In the genomic region with DNA sequence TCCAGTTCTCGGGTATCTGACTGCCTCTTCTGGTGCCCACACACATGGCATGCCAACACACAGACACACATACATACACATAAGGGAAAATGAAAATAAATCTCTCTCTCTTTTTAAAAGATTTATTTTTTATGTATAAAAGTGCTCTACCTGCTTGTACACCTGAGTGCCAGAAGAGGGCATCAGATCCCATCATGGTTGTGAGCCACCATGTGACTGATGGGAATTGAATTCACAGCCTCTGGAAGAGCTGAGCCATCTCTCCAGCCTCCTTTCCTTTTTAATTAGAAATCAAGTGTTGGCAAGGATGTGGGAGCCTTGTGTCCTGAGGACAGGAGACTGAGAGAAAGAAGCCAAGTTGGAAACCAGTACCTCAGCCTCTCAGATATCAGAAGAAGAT, we compare ENCODE assay signal across 23 mouse cellular contexts. TPM values are rescaled to one million over a fixed set of nuclear protein-coding genes. Genes with fewer than 3 reads are reported as not detected.
DNase-seq lines count a peak whose midpoint lies in the region; ATAC-seq and TF ChIP-seq lines count a peak whose summit lies in the region.
"Had no signal": no experiment of that assay in that cellular context is flagged by ENCODE, and none has a peak within 500 bp of the region (broad histone marks: within the 10 kb centered on the region; RNA-seq: fewer than 3 reads in every experiment).

No protein-coding gene starts in this region.

- H3K36me3 ChIP-seq in liver, adult 2 months (ENCODE audit: control insufficient read depth, insufficient read depth, low read length), result no peaks in the 10 kb centered on the region
- no peaks in the 10 kb centered on the region for H3K36me3 ChIP-seq in liver, embryonic 12.5 days
- no peaks in the 10 kb centered on the region for H3K36me3 ChIP-seq in hindbrain, embryonic 14.5 days (replicated peaks; ENCODE audit: control insufficient read depth, insufficient read depth)
- H3K36me3 ChIP-seq: forebrain, embryonic 10.5 days; heart, embryonic 15.5 days; hindbrain, embryonic 15.5 days; limb, embryonic 12.5 days; lung, embryonic 15.5 days; midbrain, embryonic 10.5 days had no signal

- TF ChIP-seq CTCF in gastrocnemius, adult 2 months (IDR thresholded peaks at IDR 0.05), result peak; percentile 38; the same call in 1 of the 2 replicates
- peak; percentile 34; the same call in 1 of the 2 replicates for TF ChIP-seq CTCF in liver, adult 2 months (IDR thresholded peaks at IDR 0.05; ENCODE audit: low read depth, low read length)

- no peaks in the 10 kb centered on the region for H3K4me1 ChIP-seq in liver, adult 2 months (ENCODE audit: control insufficient read depth, insufficient read depth, low read length)
- H3K4me1 ChIP-seq in liver, embryonic 12.5 days, result peaks cover 5% of the 10 kb centered on the region
- H3K4me1 ChIP-seq in hindbrain, embryonic 14.5 days (replicated peaks; ENCODE audit: control insufficient read depth, insufficient read depth, low read length), result 0 out of 2 replicates have a peak, but pooled peaks cover 8% of the 10 kb centered on the region
- H3K4me1 ChIP-seq: limb, embryonic 12.5 days had no signal

- no peak overlapping the region for H3K27ac ChIP-seq in gastrocnemius, adult 2 months
- H3K27ac ChIP-seq in liver, adult 2 months (replicated peaks; ENCODE audit: insufficient read depth, low read depth, low read length), result no peak overlapping the region
- H3K27ac ChIP-seq in liver, embryonic 12.5 days, result no peak overlapping the region
- H3K27ac ChIP-seq in hindbrain, embryonic 14.5 days, result no peak overlapping the region
- H3K27ac ChIP-seq: forebrain, embryonic 10.5 days; heart, embryonic 15.5 days; hindbrain, embryonic 15.5 days; limb, embryonic 12.5 days; lung, embryonic 15.5 days; midbrain, embryonic 10.5 days had no signal

- DNase-seq in gastrocnemius, adult 2 months, result peak; percentile 6
- no peak for DNase-seq in gastrocnemius, postnatal 10 days
- DNase-seq in liver, adult 2 months (ENCODE audit: extremely low read depth, low read depth, low spot score), result peak; percentile 41
- DNase-seq in 416B (ENCODE audit: low read depth) (peak; percentile 8), ZHBTc4 (ENCODE audit: low read depth, low spot score) (peak; percentile 61)
- DNase-seq in testis, postnatal 10 days (ENCODE audit: low spot score), result no peak
- no peak for DNase-seq in hindbrain, embryonic 14.5 days (ENCODE audit: low spot score)
- DNase-seq: cerebellum, adult 18-20 months; kidney, adult 8-10 months; right cerebral cortex, adult 18-20 months; spleen, adult 18-20 months; thymus, postnatal 36 days had no signal

- H3K9ac ChIP-seq in liver, adult 2 months (ENCODE audit: low read depth, low read length), result no peak overlapping the region
- H3K9ac ChIP-seq in liver, embryonic 12.5 days, result no peak overlapping the region
- H3K9ac ChIP-seq in hindbrain, embryonic 14.5 days, result no peak overlapping the region
- H3K9ac ChIP-seq: heart, embryonic 15.5 days; hindbrain, embryonic 15.5 days; limb, embryonic 12.5 days; lung, embryonic 15.5 days had no signal

- ATAC-seq in liver, embryonic 12.5 days, result no peak
- ATAC-seq in hindbrain, embryonic 14.5 days (ENCODE audit: low FRiP score), result no peak

- 90% methylated on average over 1 of the region's 1 CpGs for WGBS in liver, adult 2 months
- 50% methylated on average over 1 of the region's 1 CpGs for WGBS in liver, embryonic 12.5 days (ENCODE audit: insufficient replicate concordance)
- WGBS in hindbrain, embryonic 14.5 days, result 80% methylated on average over 1 of the region's 1 CpGs

- intact Hi-C loops in gastrocnemius, adult 2 months (cut with DNase I), result loop anchor here (10.0 kb wide), 1 partner anchor 272 kb away; a partner anchor contains a TSS

- no peak overlapping the region for H3K4me3 ChIP-seq in gastrocnemius, adult 2 months
- no peak overlapping the region for H3K4me3 ChIP-seq in liver, adult 2 months (ENCODE audit: insufficient read depth, low read depth, low read length)
- no peak overlapping the region for H3K4me3 ChIP-seq in liver, embryonic 12.5 days
- H3K4me3 ChIP-seq in hindbrain, embryonic 14.5 days (replicated peaks; ENCODE audit: low read length), result no peak overlapping the region
- H3K4me3 ChIP-seq: forebrain, embryonic 10.5 days; heart, embryonic 15.5 days; hindbrain, embryonic 15.5 days; limb, embryonic 12.5 days; lung, embryonic 15.5 days; midbrain, embryonic 10.5 days had no signal

- no peaks in the 10 kb centered on the region for H3K27me3 ChIP-seq in liver, adult 2 months (ENCODE audit: control insufficient read depth, insufficient read depth, low read length)
- no peaks in the 10 kb centered on the region for H3K27me3 ChIP-seq in liver, embryonic 12.5 days (replicated peaks)
- no peaks in the 10 kb centered on the region for H3K27me3 ChIP-seq in hindbrain, embryonic 14.5 days (ENCODE audit: control insufficient read depth, insufficient read depth, low read length)
- H3K27me3 ChIP-seq: heart, embryonic 15.5 days; hindbrain, embryonic 15.5 days; lung, embryonic 15.5 days had no signal

- H3K4me2 ChIP-seq in liver, embryonic 12.5 days, result no peak overlapping the region
- H3K4me2 ChIP-seq in hindbrain, embryonic 14.5 days (replicated peaks), result no peak overlapping the region
- H3K4me2 ChIP-seq: heart, embryonic 15.5 days; hindbrain, embryonic 15.5 days; limb, embryonic 12.5 days; lung, embryonic 15.5 days had no signal

- H3K79me2 ChIP-seq in liver, adult 2 months (ENCODE audit: control insufficient read depth, insufficient read depth, low read length), result no peaks in the 10 kb centered on the region

- no peak for TF ChIP-seq POLR2A in liver, adult 2 months (IDR thresholded peaks at IDR 0.05; ENCODE audit: extremely low read depth, insufficient read depth, low read length)

- peaks cover 6% of the 10 kb centered on the region for H3K9me3 ChIP-seq in liver, embryonic 12.5 days (replicated peaks)
- H3K9me3 ChIP-seq in hindbrain, embryonic 14.5 days (ENCODE audit: control insufficient read depth, low read length), result no peaks in the 10 kb centered on the region
- H3K9me3 ChIP-seq: hindbrain, embryonic 15.5 days; limb, embryonic 12.5 days; lung, embryonic 15.5 days had no signal

RNA-seq across cellular contexts. Expression of a gene that starts 4.5 kb away (rescaled TPM):
- total RNA-seq in gastrocnemius, adult 2 months (2021), result not detected
- not detected for total RNA-seq in gastrocnemius, postnatal 10 days (2021)
- not detected in 2 replicates for total RNA-seq in liver, adult 2 months (2014; rRNA removed)
- not detected in 2 replicates for polyA plus RNA-seq in liver, adult 2 months (2012; rRNA removed)
- not detected in 2 replicates for polyA plus RNA-seq in liver, embryonic 12.5 days (2016; fragmentation: Nextera tagmentation; extraction: Ambion mirVana)
- not detected in 2 replicates for polyA plus RNA-seq in hindbrain, embryonic 14.5 days (2014; fragmentation: Nextera tagmentation; extraction: Ambion mirVana)
- total RNA-seq: left cerebral cortex, adult 18-20 months had no signal
- polyA plus RNA-seq: embryonic facial prominence, embryonic 14.5 days; forebrain, embryonic 10.5 days; gonadal fat pad, adult 2 months; heart, embryonic 15.5 days; limb, embryonic 12.5 days; midbrain, embryonic 10.5 days; stomach, embryonic 16.5 days had no signal

RNA-seq across cellular contexts. Expression of a gene that starts 7.5 kb away (rescaled TPM):
- total RNA-seq in gastrocnemius, adult 2 months (2021), result not detected
- not detected for total RNA-seq in gastrocnemius, postnatal 10 days (2021)
- total RNA-seq in liver, adult 2 months (2014; rRNA removed), result 11.4 and 13.0 TPM in 2 replicates
- polyA plus RNA-seq in liver, adult 2 months (2012; rRNA removed), result 16.1 and 21.2 TPM in 2 replicates
- 4.4 and 5.8 TPM in 2 replicates for polyA plus RNA-seq in liver, embryonic 12.5 days (2016; fragmentation: Nextera tagmentation; extraction: Ambion mirVana)
- polyA plus RNA-seq in hindbrain, embryonic 14.5 days (2014; fragmentation: Nextera tagmentation; extraction: Ambion mirVana), result not detected in 2 replicates
- polyA plus RNA-seq: embryonic facial prominence, embryonic 14.5 days; forebrain, embryonic 10.5 days; heart, embryonic 15.5 days; hindbrain, embryonic 15.5 days; limb, embryonic 12.5 days; midbrain, embryonic 10.5 days had no signal

RNA-seq across cellular contexts. Expression of a gene that starts 33.2 kb away (rescaled TPM):
- under 1 TPM in 1 of 2 experiments, not detected in 1; 0.15 TPM for total RNA-seq in gastrocnemius, adult 2 months (2021)
- not detected for total RNA-seq in gastrocnemius, postnatal 10 days (2021)
- total RNA-seq in liver, adult 2 months (2014; rRNA removed), result not detected in 2 replicates
- 0.18 and 7.6 TPM in 2 replicates for polyA plus RNA-seq in liver, adult 2 months (2012; rRNA removed)
- 0.29 and 0.39 TPM in 2 replicates for polyA plus RNA-seq in liver, embryonic 12.5 days (2016; fragmentation: Nextera tagmentation; extraction: Ambion mirVana)
- 7.3 and 11.1 TPM in 2 replicates for polyA plus RNA-seq in hindbrain, embryonic 14.5 days (2014; fragmentation: Nextera tagmentation; extraction: Ambion mirVana)
- total RNA-seq: left cerebral cortex, adult 18-20 months had no signal
- polyA plus RNA-seq: forebrain, embryonic 10.5 days; limb, embryonic 12.5 days; midbrain, embryonic 10.5 days had no signal

RNA-seq across cellular contexts. Expression of a gene that starts 46.2 kb away (rescaled TPM):
- total RNA-seq in gastrocnemius, adult 2 months (2021), result under 1 TPM; 0.10 to 0.20 TPM
- under 1 TPM; 0.19 to 0.47 TPM for total RNA-seq in gastrocnemius, postnatal 10 days (2021)
- 361 and 389 TPM in 2 replicates for total RNA-seq in liver, adult 2 months (2014; rRNA removed)
- polyA plus RNA-seq in liver, adult 2 months (2012; rRNA removed), result 249 and 278 TPM in 2 replicates
- polyA plus RNA-seq in liver, embryonic 12.5 days (2016; fragmentation: Nextera tagmentation; extraction: Ambion mirVana), result 4.0 and 4.1 TPM in 2 replicates
- 20.3 TPM in 2 replicates for polyA plus RNA-seq in hindbrain, embryonic 14.5 days (2014; fragmentation: Nextera tagmentation; extraction: Ambion mirVana)

Comparison
In these comparisons a context has a peak if more than half of its experiments do, and no peak if none do; other contexts are left out.
1. DNase-seq: peak in gastrocnemius, adult 2 months (single experiment), liver, adult 2 months (single experiment), 416B (single experiment) and ZHBTc4 (single experiment); none in gastrocnemius, postnatal 10 days (single experiment), testis, postnatal 10 days (single experiment) and hindbrain, embryonic 14.5 days (single experiment).
2. RNA of a gene that starts 7.5 kb away (total RNA-seq): 11.4 to 13.0 TPM in liver, adult 2 months; not detected in gastrocnemius, postnatal 10 days and not detected in gastrocnemius, adult 2 months; every median in the first group is over 10 times any median in the second.